Mouse (Mus musculus): ENCODE data around the gene 2010111I01Rik. TPM values are rescaled to one million over a fixed set of nuclear protein-coding genes. Genes with fewer than 3 reads are reported as not detected.
A peak's percentile ranks its signal among the peaks of the same experiment; 100 is the strongest.

2010111I01Rik gene
- polyA plus RNA-seq, 1 experiment from 2014 or later = 114 TPM

GRCm38 (mm10) chr13:63253886-63254636, 289.4 kb downstream of the 2010111I01Rik start:
- no peak overlapping the region for H3K27ac ChIP-seq
- no peak for ATAC-seq (ENCODE audit: insufficient read depth, low FRiP score, low read depth)
- H3K9me3 ChIP-seq = no peaks in the 10 kb centered on the region
- peaks cover 34% of the 10 kb centered on the region for H3K4me1 ChIP-seq
- H3K27me3 ChIP-seq (replicated peaks) = no peaks in the 10 kb centered on the region
- 82% methylated on average over 7 of the region's 7 CpGs for WGBS
- peaks cover 7% of the 10 kb centered on the region; the same call in 1 of the 2 replicates for H3K36me3 ChIP-seq
- H3K4me2 ChIP-seq = no peak overlapping the region
- no peak overlapping the region for H3K4me3 ChIP-seq (replicated peaks)
- no peak overlapping the region for H3K9ac ChIP-seq

DNA sequence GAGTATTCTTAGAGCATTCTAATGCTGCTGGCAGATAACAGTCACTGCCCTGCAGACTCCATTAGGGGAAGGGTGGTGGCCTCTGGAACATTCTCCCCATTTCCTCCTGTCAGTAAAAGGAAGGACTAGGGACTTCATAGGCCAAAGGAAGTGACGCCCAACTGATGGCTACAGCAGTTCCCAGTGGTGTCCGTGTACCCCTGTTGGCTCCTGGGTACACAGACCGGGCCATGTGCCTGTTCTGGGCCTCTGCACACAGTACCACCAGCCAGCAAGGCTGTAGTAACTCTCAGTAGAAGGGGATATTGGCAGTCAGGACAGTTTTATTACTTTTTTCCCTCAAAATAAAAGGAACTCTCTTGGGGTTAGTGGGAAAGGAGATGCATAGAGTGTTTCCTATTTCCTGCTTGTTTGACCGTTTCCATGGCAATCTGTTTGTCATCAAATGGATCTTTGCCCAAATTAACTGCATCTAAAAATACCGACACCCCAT, 290.9 kb downstream of the 2010111I01Rik start:
- Histone ChIP-seq H3K27ac (peak overlapping the region; percentile 42; the same call in 1 of the 2 replicates), H3K36me3 (peaks cover 7% of the 10 kb centered on the region; the same call in 1 of the 2 replicates), H3K4me2 (no peak overlapping the region), H3K4me1 (peaks cover 41% of the 10 kb centered on the region), H3K4me3 (replicated peaks) (no peak overlapping the region), H3K9ac (no peak overlapping the region), H3K27me3 (replicated peaks) (no peaks in the 10 kb centered on the region), H3K9me3 (no peaks in the 10 kb centered on the region)
- 69% methylated on average over 5 of the region's 5 CpGs for WGBS
- ATAC-seq (ENCODE audit: insufficient read depth, low FRiP score, low read depth) = no peak

- Histone ChIP-seq H3K36me3 (peaks cover 7% of the 10 kb centered on the region; the same call in 1 of the 2 replicates), H3K9me3 (no peaks in the 10 kb centered on the region), H3K27me3 (replicated peaks) (no peaks in the 10 kb centered on the region), H3K27ac (peak overlapping the region; percentile 42; the same call in 1 of the 2 replicates), H3K9ac (no peak overlapping the region), H3K4me1 (peaks cover 43% of the 10 kb centered on the region), H3K4me3 (replicated peaks) (no peak overlapping the region), H3K4me2 (no peak overlapping the region)
- ATAC-seq (ENCODE audit: insufficient read depth, low FRiP score, low read depth) = peak; percentile 23; the same call in 1 of the 2 replicates
- 48% methylated on average over 6 of the region's 6 CpGs for WGBS
Observed at GRCm38 (mm10) chr13:63256146-63256545, 291.5 kb downstream of the 2010111I01Rik start.

DNA sequence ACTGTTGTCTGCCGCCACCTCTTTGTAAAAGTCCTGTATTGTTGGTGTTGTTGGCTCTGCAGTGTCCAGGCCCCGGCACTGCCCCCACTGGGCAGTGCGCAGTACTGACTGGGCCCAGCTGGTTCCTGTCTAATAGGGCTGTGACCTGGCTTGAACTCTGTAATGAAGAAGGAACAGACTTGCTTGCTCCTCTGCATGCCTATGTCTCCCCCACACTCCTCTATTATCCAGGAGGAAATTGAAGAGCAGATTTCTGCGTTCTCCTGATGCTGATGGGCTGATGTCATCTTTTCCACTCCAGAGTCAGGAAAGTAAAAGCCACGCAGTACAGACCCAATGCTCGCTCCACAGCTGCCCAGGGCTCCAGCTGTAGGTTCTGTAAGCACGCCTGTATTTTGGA, 292.1 kb downstream of the 2010111I01Rik start:
- Histone ChIP-seq H3K27ac (peak overlapping the region; percentile 72; the same call in 1 of the 2 replicates), H3K4me1 (peaks cover 38% of the 10 kb centered on the region), H3K4me3 (replicated peaks) (no peak overlapping the region), H3K9ac (no peak overlapping the region), H3K4me2 (no peak overlapping the region), H3K9me3 (no peaks in the 10 kb centered on the region), H3K27me3 (replicated peaks) (no peaks in the 10 kb centered on the region), H3K36me3 (peaks cover 7% of the 10 kb centered on the region)
- WGBS = 34% methylated on average over 7 of the region's 7 CpGs
- ATAC-seq (ENCODE audit: insufficient read depth, low FRiP score, low read depth) = peak; percentile 67

DNA sequence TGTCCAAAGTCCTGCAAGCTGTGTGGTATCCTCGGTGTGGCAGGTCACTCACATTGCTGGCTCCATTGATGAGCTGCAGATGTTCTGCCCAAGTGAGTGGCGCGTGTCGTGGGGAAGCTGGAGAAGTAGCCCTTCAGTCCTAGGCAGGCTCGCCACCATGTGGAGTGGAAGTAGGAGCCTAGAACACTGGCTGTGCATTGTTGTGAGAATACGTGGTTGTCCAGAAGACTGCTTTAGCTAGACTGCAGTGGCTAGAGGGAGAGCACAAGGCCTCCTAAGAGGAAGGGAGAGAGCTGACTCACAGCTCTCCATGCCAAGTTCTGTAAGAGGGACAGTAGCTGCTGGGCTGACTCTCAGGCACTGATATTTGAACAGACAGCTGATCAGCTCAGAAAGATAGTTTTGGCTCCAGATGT, 293.5 kb downstream of the 2010111I01Rik start:
- no peak overlapping the region for H3K9ac ChIP-seq
- H3K36me3 ChIP-seq = peaks cover 7% of the 10 kb centered on the region
- no peak overlapping the region for H3K4me3 ChIP-seq (replicated peaks)
- H3K9me3 ChIP-seq = no peaks in the 10 kb centered on the region
- H3K27me3 ChIP-seq (replicated peaks) = no peaks in the 10 kb centered on the region
- 71% methylated on average over 6 of the region's 6 CpGs for WGBS
- H3K4me2 ChIP-seq = no peak overlapping the region
- H3K27ac ChIP-seq = peak overlapping the region; percentile 52; the same call in 1 of the 2 replicates
- ATAC-seq (ENCODE audit: insufficient read depth, low FRiP score, low read depth) = no peak
- peaks cover 38% of the 10 kb centered on the region for H3K4me1 ChIP-seq

DNA sequence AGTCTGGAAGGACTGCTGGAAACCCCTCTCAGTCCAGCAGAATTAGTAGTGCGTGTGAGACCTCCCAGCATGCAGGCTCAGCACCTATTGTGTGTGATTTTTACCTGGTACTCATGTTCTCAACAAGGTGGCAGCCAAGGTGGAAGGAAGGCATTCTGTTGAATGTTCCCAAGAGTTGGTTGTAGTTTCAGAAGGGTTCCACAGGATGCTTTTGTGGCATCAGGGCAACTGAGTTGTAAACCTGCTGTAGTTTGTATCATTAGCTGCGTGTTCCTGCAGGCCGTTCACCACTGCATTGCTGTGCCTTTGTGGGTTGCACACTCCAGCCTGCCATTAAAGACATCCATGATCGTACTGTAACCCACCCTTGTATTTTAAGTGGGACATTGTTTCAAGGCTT, 294.0 kb downstream of the 2010111I01Rik start:
- Histone ChIP-seq H3K36me3 (peaks cover 7% of the 10 kb centered on the region), H3K9ac (no peak overlapping the region), H3K27me3 (replicated peaks) (no peaks in the 10 kb centered on the region), H3K9me3 (no peaks in the 10 kb centered on the region), H3K4me2 (no peak overlapping the region), H3K4me1 (peaks cover 38% of the 10 kb centered on the region), H3K4me3 (replicated peaks) (no peak overlapping the region), H3K27ac (peak overlapping the region; percentile 52; the same call in 1 of the 2 replicates)
- no peak for ATAC-seq (ENCODE audit: insufficient read depth, low FRiP score, low read depth)
- 88% methylated on average over 4 of the region's 4 CpGs for WGBS

- ATAC-seq (ENCODE audit: insufficient read depth, low FRiP score, low read depth) = no peak
- H3K4me1 ChIP-seq = peaks cover 38% of the 10 kb centered on the region
- H3K9ac ChIP-seq = no peak overlapping the region
- no peaks in the 10 kb centered on the region; the same call in 1 of the 2 replicates for H3K36me3 ChIP-seq
- H3K4me3 ChIP-seq (replicated peaks) = no peak overlapping the region
- H3K27me3 ChIP-seq (replicated peaks) = no peaks in the 10 kb centered on the region
- H3K9me3 ChIP-seq = no peaks in the 10 kb centered on the region
- 62% methylated on average over 4 of the region's 4 CpGs for WGBS
- no peak overlapping the region for H3K4me2 ChIP-seq
- peak overlapping the region; percentile 17; the same call in 1 of the 2 replicates for H3K27ac ChIP-seq
Observed at GRCm38 (mm10) chr13:63260133-63260532, 295.4 kb downstream of the 2010111I01Rik start.

GRCm38 (mm10) chr13:63260753-63261631, 296.3 kb downstream of the 2010111I01Rik start:
- Histone ChIP-seq H3K9me3 (no peaks in the 10 kb centered on the region), H3K27ac (peak overlapping the region; percentile 17), H3K36me3 (no peaks in the 10 kb centered on the region; the same call in 1 of the 2 replicates), H3K4me1 (peaks cover 32% of the 10 kb centered on the region), H3K4me2 (no peak overlapping the region), H3K27me3 (replicated peaks) (no peaks in the 10 kb centered on the region), H3K4me3 (replicated peaks) (no peak overlapping the region), H3K9ac (no peak overlapping the region)
- peak; percentile 44; the same call in 1 of the 2 replicates for ATAC-seq (ENCODE audit: insufficient read depth, low FRiP score, low read depth)
- 59% methylated on average over 18 of the region's 18 CpGs for WGBS

DNA sequence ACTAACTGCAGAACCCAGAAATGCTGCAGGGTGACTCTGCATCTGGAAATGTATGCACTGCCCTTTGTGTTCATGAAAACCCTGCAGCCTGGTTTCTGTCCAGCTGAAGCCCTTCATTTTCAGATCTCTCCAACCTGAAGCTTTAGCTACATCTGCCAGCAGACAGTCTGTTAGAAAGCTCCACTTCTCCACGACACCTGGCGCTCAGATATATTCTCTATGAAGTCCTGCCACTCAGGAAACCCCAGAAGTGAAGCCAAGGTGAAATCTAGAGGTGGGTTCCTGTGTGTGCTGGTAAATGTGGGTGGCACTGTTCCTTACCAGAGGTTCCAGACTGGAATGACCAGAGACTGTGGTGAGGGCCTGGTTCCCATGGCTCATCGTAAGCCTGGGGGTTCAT, 297.0 kb downstream of the 2010111I01Rik start:
- no peak overlapping the region for H3K4me2 ChIP-seq
- 89% methylated on average over 3 of the region's 3 CpGs for WGBS
- H3K9ac ChIP-seq = no peak overlapping the region
- no peaks in the 10 kb centered on the region for H3K27me3 ChIP-seq (replicated peaks)
- H3K4me3 ChIP-seq (replicated peaks) = no peak overlapping the region
- no peaks in the 10 kb centered on the region; the same call in 1 of the 2 replicates for H3K36me3 ChIP-seq
- H3K4me1 ChIP-seq = peaks cover 29% of the 10 kb centered on the region
- no peak for ATAC-seq (ENCODE audit: insufficient read depth, low FRiP score, low read depth)
- 0 out of 2 replicates have a peak overlapping the region, but pooled peaks have one; percentile 17 for H3K27ac ChIP-seq
- H3K9me3 ChIP-seq = no peaks in the 10 kb centered on the region

- Histone ChIP-seq H3K27me3 (replicated peaks) (no peaks in the 10 kb centered on the region), H3K4me1 (peaks cover 31% of the 10 kb centered on the region), H3K9ac (no peak overlapping the region), H3K4me3 (replicated peaks) (no peak overlapping the region), H3K27ac (no peak overlapping the region), H3K36me3 (no peaks in the 10 kb centered on the region; the same call in 1 of the 2 replicates), H3K4me2 (no peak overlapping the region), H3K9me3 (no peaks in the 10 kb centered on the region)
- WGBS = 71% methylated on average over 1 of the region's 1 CpGs
- ATAC-seq (ENCODE audit: insufficient read depth, low FRiP score, low read depth) = no peak
Observed at GRCm38 (mm10) chr13:63262168-63262957, 297.7 kb downstream of the 2010111I01Rik start.

DNA sequence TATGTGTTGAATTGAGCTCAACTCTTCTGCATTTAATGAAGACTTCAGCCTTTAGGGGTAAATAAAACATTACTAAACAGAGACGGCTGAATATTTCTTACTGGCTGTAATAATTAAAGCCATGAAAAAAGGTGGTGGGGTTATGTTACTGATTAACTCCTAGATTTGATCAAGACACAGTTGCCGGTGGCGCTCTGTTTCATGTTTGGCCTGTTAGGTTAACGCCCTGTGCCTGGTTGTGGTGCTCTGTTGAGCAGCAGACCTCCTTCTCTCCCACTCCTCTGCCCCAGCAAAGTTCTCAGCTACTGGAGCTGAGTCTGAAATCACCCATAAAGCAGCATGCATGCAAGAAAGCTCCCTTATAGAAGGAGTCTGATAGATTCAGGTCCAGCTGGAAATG, 303.7 kb downstream of the 2010111I01Rik start:
- H3K27me3 ChIP-seq (replicated peaks) = no peaks in the 10 kb centered on the region
- H3K4me1 ChIP-seq = peaks cover 36% of the 10 kb centered on the region
- ATAC-seq (ENCODE audit: insufficient read depth, low FRiP score, low read depth) = no peak
- H3K4me3 ChIP-seq (replicated peaks) = no peak overlapping the region
- no peaks in the 10 kb centered on the region for H3K9me3 ChIP-seq
- WGBS = 60% methylated on average over 4 of the region's 4 CpGs
- no peaks in the 10 kb centered on the region for H3K36me3 ChIP-seq
- peak overlapping the region; percentile 26 for H3K4me2 ChIP-seq
- peak overlapping the region; percentile 77; the same call in 1 of the 2 replicates for H3K27ac ChIP-seq
- no peak overlapping the region for H3K9ac ChIP-seq

Measured in stomach, embryonic 15.5 days (tissue).